Mouse (Mus musculus): ENCODE results near the gene Clip2. TPM values are rescaled to one million over a fixed set of nuclear protein-coding genes. Genes with fewer than 3 reads are reported as not detected.
"Not testable (repeated sequence)": the region's sequence is repeated elsewhere in the genome, so short reads cannot be mapped to it uniquely, and the experiment has no call there.

Gene Clip2
- total RNA-seq, 1 experiment from 2014 or later: 23.4 TPM

- peak; percentile 68 for DNase-seq
Measured at GRCm38 (mm10) chr5:134489583-134489982, 62.7 kb downstream of the Clip2 start.

GRCm38 (mm10) chr5:134488596-134488995 lies 63.6 kb downstream of the Clip2 start:
- no peak for DNase-seq

- DNase-seq: no peak
Measured at GRCm38 (mm10) chr5:134488042-134488441, 64.2 kb downstream of the Clip2 start.

- DNase-seq: peak; percentile 81
Measured at GRCm38 (mm10) chr5:134485900-134486665, 66.2 kb downstream of the Clip2 start.

- DNase-seq: no peak
Measured at GRCm38 (mm10) chr5:134485183-134485730, 67.0 kb downstream of the Clip2 start.

GRCm38 (mm10) chr5:134483291-134483690 lies 68.9 kb downstream of the Clip2 start:
- no peak for DNase-seq

GRCm38 (mm10) chr5:134482331-134482730 lies 69.9 kb downstream of the Clip2 start:
- no peak for DNase-seq

- DNase-seq: not testable (repeated sequence)
Measured at GRCm38 (mm10) chr5:134478886-134479285, 73.3 kb downstream of the Clip2 start.

GRCm38 (mm10) chr5:134475686-134476085 lies 76.5 kb downstream of the Clip2 start:
- DNase-seq: not testable (repeated sequence)

- peak; percentile 42 for DNase-seq
Measured at GRCm38 (mm10) chr5:134475006-134475605, 77.1 kb downstream of the Clip2 start.

GRCm38 (mm10) chr5:134473902-134474301 lies 78.3 kb downstream of the Clip2 start:
- DNase-seq: no peak

GRCm38 (mm10) chr5:134470538-134471169 lies 81.6 kb downstream of the Clip2 start:
- no peak for DNase-seq

- DNase-seq: no peak
Measured at GRCm38 (mm10) chr5:134469559-134470150, 82.6 kb downstream of the Clip2 start.

- DNase-seq: no peak
Measured at GRCm38 (mm10) chr5:134468158-134468765, 84.0 kb downstream of the Clip2 start.

GRCm38 (mm10) chr5:134467030-134467549 lies 85.1 kb downstream of the Clip2 start:
- DNase-seq: no peak

GRCm38 (mm10) chr5:134466296-134467029 lies 85.8 kb downstream of the Clip2 start:
- DNase-seq: no peak

GRCm38 (mm10) chr5:134465197-134465596 lies 87.0 kb downstream of the Clip2 start:
- DNase-seq: no peak

GRCm38 (mm10) chr5:134464225-134464624 lies 88.0 kb downstream of the Clip2 start:
- no peak for DNase-seq

- DNase-seq: no peak
Measured at GRCm38 (mm10) chr5:134462731-134463130, 89.5 kb downstream of the Clip2 start.

- DNase-seq: no peak
Measured at GRCm38 (mm10) chr5:134462316-134462715, 89.9 kb downstream of the Clip2 start.

GRCm38 (mm10) chr5:134460546-134460945 lies 91.7 kb downstream of the Clip2 start:
- DNase-seq: no peak
